Mouse (Mus musculus) embryonic facial prominence, embryonic 10.5 days (tissue): ENCODE measurements around the gene Tex33. TPM values are rescaled to one million over a fixed set of nuclear protein-coding genes. Genes with fewer than 3 reads are reported as not detected.

ENCODE experiments used
- DNase-seq: peaks from one replicate; pipeline ENCODE4 v3.0.0-alpha.2; 2017; ENCODE audit warnings: low spot score
- H3K27ac ChIP-seq: fragments of 300-500 bp; sonication (generic); replicated peaks from 2 replicates; pipeline ENCODE4 v1.5.1; 2016; ENCODE audit warnings: mild to moderate bottlenecking
- H3K27me3 ChIP-seq: fragments of 300-500 bp; sonication (generic); replicated peaks from 2 replicates; pipeline ENCODE4 v1.6.1; 2016; ENCODE audit warnings: low read depth, mild to moderate bottlenecking; ENCODE audit not compliant: poor library complexity, severe bottlenecking
- H3K36me3 ChIP-seq: fragments of 300-500 bp; sonication (generic); replicated peaks from 2 replicates; pipeline ENCODE4 v1.6.1; 2016; ENCODE audit warnings: mild to moderate bottlenecking, moderate library complexity
- H3K4me1 ChIP-seq: fragments of 300-500 bp; sonication (generic); 2 replicates; pipeline ENCODE4 v1.6.1; 2016
- H3K4me3 ChIP-seq: fragments of 300-500 bp; sonication (generic); 2 replicates; pipeline ENCODE4 v1.5.1; 2016; ENCODE audit warnings: mild to moderate bottlenecking, moderate library complexity
- H3K9me3 ChIP-seq: fragments of 300-500 bp; sonication (generic); 2 replicates; pipeline ENCODE4 v1.6.1; 2016; ENCODE audit warnings: mild to moderate bottlenecking
- WGBS: fragments of 180-500 bp; shearing (Covaris S2); methylation state at CpG from one replicate; pipeline ENCODE4 v1.1.7; 2016; 5-methylcytosine and 5-hydroxymethylcytosine counted together
- polyA plus RNA-seq: library from polyadenylated mRNA; unstranded; fragments of >200 nt; fragmentation: Nextera tagmentation; extraction: Ambion mirVana; gene quantifications from 2 replicates; pipeline ENCODE4 v1.2.1, GENCODE M21; 2016

The Tex33 gene
- not detected in 2 replicates for polyA plus RNA-seq

- H3K4me1 ChIP-seq = no peaks in the 10 kb centered on the region
- H3K36me3 ChIP-seq = no peaks in the 10 kb centered on the region
- no peak for DNase-seq
- no peak within 1 kb of the TSS for H3K4me3 ChIP-seq
- H3K9me3 ChIP-seq = no peaks in the 10 kb centered on the region
- 80% methylated on average over 8 of the region's 8 CpGs for WGBS
- no peak within 1 kb of the TSS for H3K27ac ChIP-seq
- H3K27me3 ChIP-seq = no peaks in the 10 kb centered on the region
Observed at GRCm38 (mm10) chr15:78395478-78395962, at the start of gene Tex33. Gene Tex33 (minus strand): TSS chr15:78395912.

- H3K27ac ChIP-seq = no peak overlapping the region
- no peak overlapping the region for H3K4me3 ChIP-seq
- no peaks in the 10 kb centered on the region for H3K36me3 ChIP-seq
- no peaks in the 10 kb centered on the region for H3K9me3 ChIP-seq
- H3K27me3 ChIP-seq = no peaks in the 10 kb centered on the region
- 63% methylated on average over 6 of the region's 6 CpGs for WGBS
- no peak for DNase-seq
- H3K4me1 ChIP-seq = peaks cover 30% of the 10 kb centered on the region
Observed at GRCm38 (mm10) chr15:78443857-78444256, 48.1 kb upstream of the Tex33 start.

- 88% methylated on average over 19 of the region's 19 CpGs for WGBS
- Histone ChIP-seq H3K4me1 (peaks cover 37% of the 10 kb centered on the region), H3K27me3 (peaks cover 10% of the 10 kb centered on the region), H3K27ac (no peak overlapping the region), H3K9me3 (no peaks in the 10 kb centered on the region), H3K36me3 (no peaks in the 10 kb centered on the region), H3K4me3 (no peak overlapping the region)
- no peak for DNase-seq
Observed at GRCm38 (mm10) chr15:78442231-78442630, 46.5 kb upstream of the Tex33 start.

- peaks cover 66% of the 10 kb centered on the region for H3K4me1 ChIP-seq
- DNase-seq = no peak
- H3K36me3 ChIP-seq = peaks cover 20% of the 10 kb centered on the region
- H3K27ac ChIP-seq = no peak overlapping the region; the same call in 1 of the 2 replicates
- 64% methylated on average over 9 of the region's 9 CpGs for WGBS
- H3K4me3 ChIP-seq = no peak overlapping the region
- no peaks in the 10 kb centered on the region for H3K9me3 ChIP-seq
- H3K27me3 ChIP-seq = peaks cover 31% of the 10 kb centered on the region
Observed at GRCm38 (mm10) chr15:78438973-78439372, 43.3 kb upstream of the Tex33 start.

GRCm38 (mm10) chr15:78438505-78438904, 42.8 kb upstream of the Tex33 start:
- DNase-seq = no peak
- Histone ChIP-seq H3K27ac (no peak overlapping the region; the same call in 1 of the 2 replicates), H3K36me3 (peaks cover 25% of the 10 kb centered on the region), H3K27me3 (peaks cover 31% of the 10 kb centered on the region), H3K4me1 (peaks cover 69% of the 10 kb centered on the region), H3K9me3 (no peaks in the 10 kb centered on the region), H3K4me3 (no peak overlapping the region)
- WGBS = 48% methylated on average over 8 of the region's 8 CpGs

- no peak for DNase-seq
- 38% methylated on average over 4 of the region's 4 CpGs for whole genome bisulfite sequencing
- H3K9me3 ChIP-seq = no peaks in the 10 kb centered on the region
- peaks cover 31% of the 10 kb centered on the region for H3K27me3 ChIP-seq
- peaks cover 72% of the 10 kb centered on the region for H3K4me1 ChIP-seq
- H3K27ac ChIP-seq = peak overlapping the region; percentile 81; the same call in 1 of the 2 replicates
- H3K36me3 ChIP-seq = peaks cover 30% of the 10 kb centered on the region
- H3K4me3 ChIP-seq = 0 out of 2 replicates have a peak overlapping the region, but pooled peaks have one; percentile 52
Observed at GRCm38 (mm10) chr15:78438018-78438394, 42.3 kb upstream of the Tex33 start.

GRCm38 (mm10) chr15:78437237-78438017, 41.7 kb upstream of the Tex33 start:
- WGBS = 11% methylated on average over 23 of the region's 23 CpGs
- peaks cover 77% of the 10 kb centered on the region for H3K4me1 ChIP-seq
- peaks cover 31% of the 10 kb centered on the region for H3K27me3 ChIP-seq
- peak overlapping the region; percentile 81 for H3K27ac ChIP-seq
- DNase-seq = peak; percentile 67
- peak overlapping the region; percentile 52 for H3K4me3 ChIP-seq
- H3K36me3 ChIP-seq = peaks cover 35% of the 10 kb centered on the region
- H3K9me3 ChIP-seq = no peaks in the 10 kb centered on the region

DNA sequence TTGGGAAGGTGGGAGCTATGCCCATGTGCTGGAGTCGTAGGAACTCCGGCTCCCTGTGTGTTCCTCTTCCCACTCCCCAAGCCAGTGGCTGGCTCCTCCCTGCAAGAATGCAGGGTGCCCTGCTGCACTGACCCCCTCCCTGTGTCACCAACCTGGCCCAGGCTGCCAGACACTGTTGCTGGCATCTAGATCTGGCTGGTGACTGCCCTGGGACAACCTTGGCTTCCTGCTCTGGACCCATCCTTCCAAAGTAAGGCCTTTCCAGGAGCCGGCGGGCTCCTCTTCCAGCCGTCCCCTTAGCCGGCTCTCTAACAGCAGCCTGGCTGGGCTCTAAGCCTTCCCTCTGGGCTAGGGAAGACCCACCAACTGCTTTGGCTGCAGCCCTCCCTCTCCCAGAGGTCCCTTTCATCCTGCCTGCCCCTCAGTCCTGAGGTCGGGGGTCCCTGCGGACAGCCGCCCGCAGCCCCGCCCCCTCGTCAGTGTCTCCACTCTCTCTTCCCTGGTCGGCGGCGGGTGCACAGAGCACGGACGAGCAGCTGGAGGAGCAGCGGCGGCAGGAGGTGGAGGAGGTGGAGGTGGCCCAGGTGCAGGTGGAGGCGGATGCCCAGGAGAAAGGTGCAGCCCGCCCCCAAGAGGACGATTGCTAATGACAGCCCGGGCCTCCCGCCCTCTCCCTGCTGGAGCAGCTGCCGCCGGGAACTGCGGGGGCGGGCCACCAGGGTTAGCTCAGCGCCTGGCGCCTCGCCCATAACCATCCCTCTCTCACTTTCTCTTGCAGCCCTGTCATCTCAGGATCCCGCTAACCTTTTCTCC, 40.9 kb upstream of the Tex33 start:
- Histone ChIP-seq H3K27ac (peak overlapping the region; percentile 81), H3K4me1 (peaks cover 82% of the 10 kb centered on the region), H3K9me3 (no peaks in the 10 kb centered on the region), H3K4me3 (peak overlapping the region; percentile 52), H3K27me3 (peaks cover 31% of the 10 kb centered on the region), H3K36me3 (peaks cover 44% of the 10 kb centered on the region)
- WGBS = 6% methylated on average over 32 of the region's 32 CpGs
- peak; percentile 79 for DNase-seq

GRCm38 (mm10) chr15:78435681-78436080, 40.0 kb upstream of the Tex33 start:
- no peak for DNase-seq
- WGBS = 80% methylated on average over 11 of the region's 11 CpGs
- peaks cover 83% of the 10 kb centered on the region for H3K4me1 ChIP-seq
- no peaks in the 10 kb centered on the region for H3K9me3 ChIP-seq
- H3K36me3 ChIP-seq = peaks cover 53% of the 10 kb centered on the region
- H3K27ac ChIP-seq = peak overlapping the region; percentile 81; the same call in 1 of the 2 replicates
- H3K4me3 ChIP-seq = no peak overlapping the region
- H3K27me3 ChIP-seq = peaks cover 31% of the 10 kb centered on the region

DNA sequence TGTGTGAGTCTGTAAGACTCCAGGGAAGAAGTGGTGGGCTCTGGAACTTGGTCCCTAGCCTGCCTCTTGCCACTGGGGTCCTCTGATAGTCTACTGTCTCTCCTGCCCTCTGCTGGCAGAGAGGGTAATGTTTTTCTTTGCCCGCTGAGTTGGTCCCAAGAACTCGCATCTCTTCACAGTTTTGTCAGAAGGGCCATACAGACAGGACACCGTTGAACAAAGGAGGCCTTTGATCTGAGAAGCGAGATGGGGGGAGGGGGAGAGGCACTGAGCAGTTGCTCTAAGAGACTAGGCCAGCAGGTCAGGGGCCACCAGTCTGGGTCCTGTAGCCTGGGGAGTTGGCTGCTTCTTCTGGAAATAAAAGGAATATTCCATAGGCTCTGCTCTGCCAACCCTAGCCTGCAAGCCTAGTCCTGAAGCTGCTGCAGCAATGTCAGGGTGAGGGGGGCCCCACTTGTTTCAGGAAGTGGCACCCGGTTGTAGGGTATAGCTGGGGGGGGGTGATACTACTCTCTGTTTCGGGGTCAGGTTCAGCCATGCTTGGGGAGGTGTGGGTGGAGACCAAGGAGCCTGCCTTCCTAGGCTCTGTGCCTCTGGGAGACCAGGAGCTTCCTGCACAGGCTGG, 39.3 kb upstream of the Tex33 start:
- WGBS = 17% methylated on average over 6 of the region's 6 CpGs
- DNase-seq = peak; percentile 67
- peaks cover 31% of the 10 kb centered on the region for H3K27me3 ChIP-seq
- peaks cover 59% of the 10 kb centered on the region for H3K36me3 ChIP-seq
- no peak overlapping the region for H3K4me3 ChIP-seq
- H3K4me1 ChIP-seq = peaks cover 83% of the 10 kb centered on the region
- H3K9me3 ChIP-seq = no peaks in the 10 kb centered on the region
- peak overlapping the region; percentile 81 for H3K27ac ChIP-seq

- Histone ChIP-seq H3K27me3 (peaks cover 16% of the 10 kb centered on the region), H3K36me3 (peaks cover 59% of the 10 kb centered on the region), H3K27ac (no peak overlapping the region), H3K4me3 (no peak overlapping the region), H3K4me1 (peaks cover 77% of the 10 kb centered on the region), H3K9me3 (no peaks in the 10 kb centered on the region)
- no peak for DNase-seq
- WGBS = 80% methylated on average over 7 of the region's 7 CpGs
Observed at GRCm38 (mm10) chr15:78431541-78432121, 35.9 kb upstream of the Tex33 start.

GRCm38 (mm10) chr15:78430874-78431273, 35.2 kb upstream of the Tex33 start:
- no peak for DNase-seq
- Histone ChIP-seq H3K27me3 (peaks cover 8% of the 10 kb centered on the region), H3K4me3 (no peak overlapping the region), H3K36me3 (peaks cover 54% of the 10 kb centered on the region), H3K9me3 (no peaks in the 10 kb centered on the region), H3K4me1 (peaks cover 70% of the 10 kb centered on the region), H3K27ac (no peak overlapping the region)
- WGBS = 83% methylated on average over 10 of the region's 10 CpGs
